Mouse (Mus musculus) left cerebral cortex, postnatal 36 days (tissue): ENCODE results near the gene Fkbp2. TPM values are rescaled to one million over a fixed set of nuclear protein-coding genes. Genes with fewer than 3 reads are reported as not detected.

Experiments used
- DNase-seq, 2 experiments: peaks; one replicate each; pipeline ENCODE4 v3.0.0; 2021 to 2022; ENCODE audit warnings: low spot score in 2 of 2, mixed read lengths in 1 of 2
- intact Hi-C: fragments of 180-260 bp; cut with DNase I; formaldehyde crosslinking; loops from one replicate; pipeline ENCODE4 v1.15.1; 2025
- total RNA-seq, 2 experiments: library from RNA; stranded (reverse); gene quantifications; 2 replicates each; pipeline ENCODE4 v1.2.3; 2021

Gene Fkbp2
- total RNA-seq, 2 experiments from 2014 or later: 102 to 103 TPM

DNA sequence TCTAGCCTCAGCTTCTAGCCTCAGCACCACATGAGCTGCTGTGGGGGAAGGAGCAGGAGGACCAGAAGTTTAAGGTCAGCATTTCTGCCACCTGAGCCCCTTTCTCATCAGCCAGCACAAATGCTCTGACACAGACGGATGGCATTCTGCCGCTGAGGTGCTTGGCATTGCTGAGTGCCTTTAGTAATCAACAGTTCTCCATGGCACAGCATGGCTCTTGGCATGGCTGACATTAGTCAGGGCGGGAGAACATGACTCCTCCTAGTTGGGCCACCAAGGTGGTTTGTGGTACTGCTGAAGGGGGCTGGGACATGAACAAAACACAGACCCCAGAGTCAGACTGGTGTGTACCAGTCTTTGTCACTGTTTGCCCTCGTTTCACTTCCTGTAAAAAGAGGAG lies 32.1 kb downstream of the Fkbp2 start:
- no peak for DNase-seq
- intact Hi-C loops: loop anchor here (10.0 kb wide), 1 partner anchor 703 kb away; the partner anchor contains the start of gene Atg2a

DNA sequence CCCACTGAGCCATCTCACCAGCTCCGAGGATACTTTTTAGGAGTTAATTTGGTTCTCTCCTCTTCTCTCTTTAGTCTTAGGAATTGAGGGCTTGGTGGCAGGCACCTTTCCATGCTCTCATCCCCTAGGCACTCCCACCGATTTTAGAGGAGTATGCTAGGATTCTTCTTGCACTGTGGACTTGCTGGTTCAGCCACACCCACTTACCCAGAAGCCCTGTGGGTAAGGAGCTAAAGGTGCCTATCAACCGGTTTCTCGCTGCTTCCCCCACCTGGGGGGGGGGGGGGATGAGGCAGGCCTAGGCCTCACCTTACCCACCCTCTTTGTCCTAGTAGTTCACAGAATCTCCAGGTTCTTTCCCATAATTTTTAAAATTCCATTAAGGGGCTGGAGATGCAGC lies 32.6 kb downstream of the Fkbp2 start:
- DNase-seq: no peak
- intact Hi-C loops: loop anchor here (10.0 kb wide), 1 partner anchor 703 kb away; the partner anchor contains the start of gene Atg2a

DNA sequence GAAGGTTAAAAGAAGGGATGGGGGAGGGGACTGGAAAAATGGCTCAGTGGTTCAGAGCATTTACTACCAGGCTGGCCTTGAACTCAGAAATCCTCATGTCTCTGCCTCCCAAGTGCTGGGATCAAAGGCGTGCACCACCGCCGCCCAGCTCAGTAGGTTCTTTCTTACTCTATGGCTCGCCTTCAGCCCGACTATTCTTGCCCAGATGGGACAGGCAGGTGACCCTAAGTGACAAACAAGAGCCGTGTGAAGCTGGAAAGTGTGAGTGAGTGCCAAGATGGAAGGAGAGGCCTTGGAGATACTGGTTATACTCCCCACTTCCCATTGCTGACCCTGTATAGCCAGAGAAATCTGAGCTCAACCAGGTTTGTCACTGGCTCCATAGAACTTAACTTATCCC lies 36.6 kb downstream of the Fkbp2 start:
- intact Hi-C loops: loop anchor here (10.0 kb wide), 1 partner anchor 699 kb away; the partner anchor contains the start of gene Atg2a
- no peak for DNase-seq

DNA sequence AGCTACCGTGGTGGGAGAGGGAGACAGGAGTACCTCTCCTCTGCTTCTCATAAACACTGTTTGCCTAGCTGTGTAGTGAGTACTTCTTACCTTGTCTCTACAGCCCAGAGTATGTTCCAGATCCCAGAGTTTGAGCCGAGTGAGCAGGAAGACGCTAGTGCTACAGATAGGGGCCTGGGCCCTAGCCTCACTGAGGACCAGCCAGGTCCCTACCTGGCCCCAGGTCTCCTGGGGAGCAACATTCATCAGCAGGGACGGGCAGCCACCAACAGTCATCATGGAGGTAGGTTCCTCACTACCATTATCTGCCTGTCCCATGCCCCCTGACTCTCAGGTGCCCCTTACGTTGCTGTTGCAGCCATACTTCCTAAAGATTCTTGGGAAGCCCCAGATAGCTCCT lies 37.5 kb downstream of the Fkbp2 start:
- no peak for DNase-seq
- intact Hi-C loops: loop anchor here (10.0 kb wide), 1 partner anchor 698 kb away; the partner anchor contains the start of gene Atg2a

DNA sequence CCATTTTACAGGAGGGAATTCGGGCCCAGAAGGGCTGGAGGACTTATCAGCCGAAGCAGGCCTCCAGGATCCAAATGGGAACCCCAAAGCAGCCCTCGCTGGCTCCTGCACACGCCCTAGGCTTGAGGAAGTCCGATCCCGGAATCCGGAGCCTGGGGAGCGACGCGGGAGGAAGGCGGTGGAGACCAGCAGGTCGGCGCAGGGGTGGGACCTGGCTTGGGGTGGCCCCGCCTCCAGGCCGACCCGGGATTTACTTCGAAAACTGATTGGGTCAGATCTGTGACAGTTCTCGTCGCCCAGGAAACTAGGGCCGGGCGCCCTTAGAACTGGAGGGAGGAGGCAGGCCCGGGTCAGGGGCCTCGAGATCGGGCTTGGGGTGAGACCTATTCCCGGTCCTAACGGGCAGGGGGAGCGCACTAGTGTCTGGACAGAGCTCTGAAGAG lies 38.0 kb downstream of the Fkbp2 start, which contains the start of gene Gpr137:
Gene Gpr137 (minus strand): TSS at position 232 of the 443 bp plus-strand sequence.
- intact Hi-C loops: loop anchor here (10.0 kb wide), 1 partner anchor 697 kb away; the partner anchor contains the start of gene Atg2a
- DNase-seq: peak; percentile 91 to 92

DNA sequence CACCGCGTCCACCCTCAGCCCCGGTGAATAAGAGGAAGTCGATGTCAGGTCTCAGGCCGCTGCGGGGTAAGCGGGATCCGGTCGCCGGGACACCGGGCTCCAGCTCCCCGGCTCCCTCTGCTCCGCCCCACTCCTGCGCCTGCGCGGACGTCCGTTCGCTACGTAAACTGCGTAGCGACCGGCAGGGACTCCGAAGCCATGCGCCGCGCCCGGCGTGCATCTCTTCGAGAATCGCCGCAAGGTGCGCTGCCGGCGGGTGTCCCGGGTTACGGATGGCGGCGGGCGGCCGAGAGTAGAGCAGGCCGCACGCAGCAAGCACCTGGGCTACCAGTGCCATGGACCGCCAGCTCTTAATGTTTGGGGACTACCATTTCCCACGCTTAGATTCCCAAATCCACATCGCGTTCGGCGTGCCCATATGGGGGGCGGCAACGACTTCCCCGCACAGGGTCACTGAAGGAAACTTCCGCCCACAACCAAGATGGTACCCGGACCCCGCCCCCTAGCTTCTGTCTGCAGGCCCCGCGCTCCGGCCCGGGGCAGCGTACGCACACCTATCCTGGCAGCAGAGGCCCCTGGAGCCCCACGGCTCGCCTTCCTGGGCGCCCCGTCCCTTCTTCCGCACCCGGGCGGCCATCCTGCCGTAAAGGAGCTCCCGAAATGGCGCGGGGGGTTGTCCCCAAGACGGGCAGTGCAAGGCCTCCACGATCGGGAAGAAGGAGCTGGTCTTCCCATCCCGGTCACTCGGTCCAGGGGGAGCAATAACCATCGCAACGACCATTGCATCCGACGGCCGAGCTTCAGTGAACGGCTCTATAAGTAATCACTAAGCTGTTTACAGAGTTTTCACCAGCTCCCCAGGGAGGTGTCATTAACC lies 38.7 kb downstream of the Fkbp2 start, which contains the start of gene Bad:
Gene Bad (plus strand): TSS at position 490 of the 877 bp plus-strand sequence.
- peak; percentile 95 to 96 for DNase-seq
- intact Hi-C loops: loop anchor here (1.0 to 10.0 kb wide), 2 partner anchors 20 to 697 kb away; partner anchors contain the start of genes Atg2a and Esrra

DNA sequence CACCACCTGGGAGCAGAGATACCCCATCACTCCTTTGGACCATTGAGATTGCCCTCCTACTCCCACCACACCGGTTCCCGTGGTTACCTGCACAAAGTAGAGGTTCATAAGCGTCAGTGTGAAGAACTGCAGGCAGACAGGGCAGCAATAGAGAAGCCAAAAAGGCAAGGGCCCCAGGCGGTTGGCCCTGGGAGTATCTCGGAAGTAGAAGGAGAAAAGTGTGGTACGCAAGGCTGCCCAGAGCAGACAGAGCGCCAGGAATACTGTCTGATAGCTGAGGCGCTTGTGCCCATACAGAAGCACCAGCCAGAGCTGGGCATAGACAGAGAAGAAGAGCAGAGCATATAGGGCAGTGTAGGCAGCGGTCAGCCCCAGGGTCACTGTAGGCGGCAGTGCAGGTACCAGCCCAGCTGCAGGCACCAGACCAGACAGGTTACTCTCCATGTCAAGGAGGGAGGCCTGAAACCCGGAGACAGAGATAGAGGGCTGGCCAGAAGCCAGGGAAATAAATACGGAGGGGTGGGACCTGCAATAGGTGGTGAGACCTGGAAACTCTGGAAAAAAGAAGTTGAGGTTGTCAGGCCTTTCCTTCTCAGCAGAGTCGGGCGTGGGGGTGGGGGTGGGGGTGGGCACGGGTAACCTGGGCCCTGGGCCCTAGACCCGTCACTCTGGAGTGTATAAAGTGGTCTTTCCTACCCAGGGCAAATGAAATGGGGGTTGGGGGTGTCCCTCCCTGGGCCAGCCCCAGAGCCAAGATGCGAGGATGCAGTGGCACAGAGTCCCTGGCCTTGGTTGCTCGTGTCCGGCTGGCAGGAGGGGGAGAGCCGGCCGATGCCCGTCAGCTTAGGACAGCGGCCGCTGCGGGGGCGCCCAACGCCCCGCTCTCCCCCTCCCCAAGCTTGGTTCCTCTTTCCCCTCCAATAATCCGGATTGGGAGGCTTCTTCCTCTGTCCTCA lies 39.6 kb downstream of the Fkbp2 start:
- intact Hi-C loops: loop anchor here (1.0 to 10.0 kb wide), 2 partner anchors 19 to 696 kb away; partner anchors contain the start of genes Atg2a and Esrra
- no peak for DNase-seq

DNA sequence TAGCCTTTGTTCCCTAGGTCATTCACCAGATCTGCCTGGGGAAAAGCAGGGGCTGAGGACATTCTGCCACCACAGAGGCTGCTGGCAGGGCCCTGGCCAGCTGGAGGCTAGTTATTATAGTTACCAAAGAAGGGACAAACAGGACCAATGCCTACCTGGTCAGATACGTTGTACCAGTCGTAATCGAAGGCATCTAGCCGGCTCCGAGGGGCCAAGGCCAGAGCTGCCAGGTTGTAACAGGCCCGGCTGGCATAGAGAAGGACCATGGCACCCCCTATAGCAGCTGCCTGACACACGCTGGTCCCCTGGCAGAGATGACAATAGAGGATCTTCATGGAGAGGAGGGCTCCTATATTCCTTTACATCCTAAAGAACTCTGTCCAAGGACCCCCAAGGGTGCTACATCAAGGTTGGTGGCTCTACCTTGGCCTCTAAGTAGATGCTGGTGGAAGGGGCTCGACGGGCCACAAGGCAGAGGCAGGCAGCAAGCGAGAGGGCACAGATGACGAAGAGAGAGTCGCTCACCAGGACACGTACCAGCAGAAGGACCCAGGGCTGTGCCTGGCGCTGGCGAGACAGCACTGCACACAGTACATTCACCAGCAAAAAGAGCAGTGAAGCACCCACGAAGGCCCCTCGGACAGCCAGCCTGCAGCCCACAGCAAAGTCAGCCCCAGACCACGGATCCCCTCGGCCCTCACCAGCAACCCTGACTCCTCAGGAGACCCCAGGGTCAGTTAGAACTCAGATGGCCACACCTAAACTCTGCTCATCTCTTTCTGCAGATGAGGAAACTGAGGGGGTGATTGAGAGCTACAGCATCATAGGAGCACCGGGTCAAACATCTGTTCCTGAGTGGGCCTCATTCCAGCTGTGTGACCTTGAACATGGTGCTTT lies 40.9 kb downstream of the Fkbp2 start:
- intact Hi-C loops: loop anchor here (10.0 kb wide), 2 partner anchors 445 to 695 kb away; partner anchors contain the start of gene Atg2a
- DNase-seq: no peak

DNA sequence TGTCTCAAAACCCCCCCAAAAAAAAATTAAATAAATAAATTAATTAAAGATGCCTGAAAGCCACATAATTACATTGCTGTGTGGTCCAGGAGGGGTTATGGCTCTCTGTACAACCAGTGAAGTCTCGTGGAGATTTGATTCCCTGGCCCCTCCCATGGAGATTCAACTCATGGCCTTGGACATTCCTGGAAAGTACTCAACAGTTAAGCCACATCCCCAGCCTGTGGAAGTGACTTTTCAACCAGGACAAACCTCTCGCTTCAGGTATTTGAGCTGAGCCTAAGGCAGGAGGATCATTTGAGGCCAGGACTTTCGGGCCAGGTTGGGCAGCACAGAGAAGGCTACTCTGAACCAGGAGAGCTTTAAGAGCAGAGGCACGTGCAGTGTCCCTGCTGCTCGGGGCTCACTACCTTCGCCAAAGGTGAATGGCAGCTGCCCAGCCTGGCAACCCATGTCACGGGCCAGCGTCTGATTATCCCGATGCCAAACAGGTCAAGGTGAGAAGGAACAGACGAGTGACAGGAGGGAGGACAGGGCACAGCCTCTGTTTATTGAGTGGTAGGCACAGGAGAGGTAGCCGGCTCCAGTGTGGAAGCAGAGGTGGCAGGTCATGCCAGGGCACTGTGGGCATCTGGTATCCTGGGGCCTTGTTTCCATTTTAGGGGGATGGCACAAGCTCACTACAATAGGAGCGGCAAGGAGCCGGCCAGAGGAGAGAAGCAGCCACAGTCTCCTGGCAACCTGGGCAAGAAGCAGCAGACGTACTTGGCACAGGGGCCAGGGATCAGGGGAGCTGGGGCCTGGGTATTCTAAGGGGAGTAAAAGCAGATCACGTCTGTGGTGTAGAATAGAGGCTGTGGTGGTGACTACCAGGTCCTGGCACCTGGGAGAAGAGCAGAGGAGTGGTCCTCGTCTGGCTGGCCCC lies 42.5 kb downstream of the Fkbp2 start:
- intact Hi-C loops: loop anchor here (10.0 kb wide), 1 partner anchor 443 kb away; no protein-coding TSS in a partner anchor
- DNase-seq: no peak

DNA sequence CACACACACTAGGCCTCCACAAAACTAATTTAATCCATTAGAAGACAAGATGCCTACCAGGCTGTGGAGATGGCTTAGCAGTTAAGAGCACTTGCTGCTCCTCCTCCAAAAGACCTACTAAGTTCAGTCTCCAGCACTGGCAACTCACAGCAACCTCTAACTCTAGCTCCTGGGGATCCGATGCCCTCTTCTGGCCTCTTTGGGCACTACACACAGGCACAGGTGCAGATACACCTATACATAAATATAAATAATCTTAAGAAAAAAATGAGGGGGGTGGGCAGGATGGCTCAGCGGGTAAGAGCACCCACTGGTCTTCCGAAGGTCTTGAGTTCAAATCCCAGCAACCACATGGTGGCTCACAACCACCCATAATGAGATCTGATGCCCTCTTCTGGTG lies 44.0 kb downstream of the Fkbp2 start:
- DNase-seq: no peak
- intact Hi-C loops: loop anchor here (10.0 kb wide), 1 partner anchor 441 kb away; no protein-coding TSS in a partner anchor

DNA sequence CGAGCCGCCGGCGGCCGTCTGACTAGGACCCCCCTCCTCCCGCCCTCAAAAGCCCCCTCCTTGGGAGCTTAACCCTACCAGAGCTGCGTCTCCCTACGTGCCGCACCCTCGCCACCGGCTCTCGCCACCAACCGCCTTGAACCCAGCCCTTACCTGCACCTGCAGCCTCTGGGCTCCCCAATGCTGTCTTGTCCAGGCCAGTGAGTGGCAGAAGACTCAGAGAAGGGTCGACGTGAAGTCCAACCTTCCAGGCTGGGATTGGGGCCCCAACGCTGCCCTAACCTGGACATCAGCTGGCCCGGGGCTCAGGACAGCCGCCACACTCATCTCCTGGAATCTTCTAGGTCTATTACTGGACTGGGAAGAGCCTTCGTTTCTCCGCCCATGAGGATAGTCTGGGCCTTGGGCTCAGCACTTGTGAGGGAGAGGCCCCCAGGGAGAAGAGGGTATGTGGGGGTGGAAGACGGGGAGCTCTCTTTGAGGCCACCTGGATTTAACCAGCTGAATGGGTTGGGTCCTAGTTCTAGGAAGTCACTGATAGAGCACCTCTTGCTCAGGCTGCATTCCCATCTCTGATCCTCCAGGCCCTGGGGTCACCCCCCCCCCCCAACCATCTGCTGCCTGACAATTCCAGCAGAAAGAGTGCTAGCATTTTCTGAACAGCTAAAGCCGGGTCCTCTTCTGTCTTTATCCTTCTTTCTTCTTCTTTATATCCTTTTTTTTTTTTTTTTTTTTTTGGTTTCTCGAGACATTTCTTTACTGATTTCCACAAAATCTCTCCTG lies 45.9 kb downstream of the Fkbp2 start, which contains the start of gene Kcnk4:
Gene Kcnk4 (minus strand): TSS at position 321 of the 783 bp plus-strand sequence.
- no peak for DNase-seq
- intact Hi-C loops: loop anchor here (5.0 to 10.0 kb wide), 2 partner anchors 440 to 512 kb away; no protein-coding TSS in a partner anchor

DNA sequence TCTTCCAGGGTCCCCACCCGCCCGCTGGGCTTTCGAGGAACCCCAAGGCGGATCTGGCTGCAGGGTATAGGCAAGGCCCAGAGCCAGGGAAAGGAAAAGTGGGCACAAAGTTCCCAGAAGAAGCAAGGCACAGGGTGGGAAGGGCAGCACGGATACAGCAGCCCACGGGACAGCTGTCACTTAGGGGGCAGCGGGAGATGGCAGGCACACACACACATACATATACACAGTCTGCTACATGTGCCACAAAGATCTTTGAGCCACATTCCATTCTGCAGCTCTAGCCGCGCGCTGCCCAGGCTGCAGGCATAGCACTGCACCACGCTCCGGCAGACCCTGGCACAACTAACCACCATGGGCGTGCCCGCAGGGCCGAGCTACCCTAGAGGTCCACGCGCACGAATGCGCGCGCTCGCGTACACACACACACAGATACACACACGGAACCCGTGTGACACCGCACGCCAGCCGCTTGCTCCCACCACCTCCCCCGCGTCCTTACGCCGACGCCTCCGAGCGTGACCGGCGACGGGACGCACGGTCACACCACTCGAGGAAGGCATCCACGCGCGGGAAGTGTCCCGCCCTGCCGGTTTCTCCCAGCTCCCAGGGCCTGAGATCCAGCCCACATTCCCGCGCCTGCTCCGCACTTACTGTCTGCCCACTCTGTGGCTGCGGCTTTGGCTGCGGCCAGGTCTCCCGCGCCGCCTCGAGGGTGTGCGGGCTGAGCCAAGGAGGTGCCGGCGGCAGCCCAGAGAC lies 46.7 kb downstream of the Fkbp2 start:
- DNase-seq: peak; percentile 73 to 79
- intact Hi-C loops: loop anchor here (5.0 to 10.0 kb wide), 2 partner anchors 439 to 511 kb away; no protein-coding TSS in a partner anchor

DNA sequence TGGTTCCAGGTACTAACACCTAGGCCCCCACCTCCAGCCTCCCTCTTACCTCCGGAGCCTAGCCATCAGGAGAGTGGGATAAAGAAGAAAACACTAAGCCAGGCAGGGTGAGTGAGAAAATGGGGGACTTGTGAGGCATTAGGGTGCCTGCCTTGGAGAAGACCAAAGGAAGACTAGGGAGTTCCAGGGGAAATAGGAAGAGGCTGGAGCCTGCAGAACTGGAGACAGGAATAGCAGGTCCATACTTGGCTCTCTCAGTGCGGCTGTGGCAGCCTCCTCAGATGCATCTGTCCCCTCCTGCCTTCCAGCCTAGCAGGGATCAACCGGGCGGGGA lies 47.2 kb downstream of the Fkbp2 start:
- peak in 1 of 2 experiments; percentile 78 for DNase-seq
- intact Hi-C loops: loop anchor here (5.0 to 10.0 kb wide), 2 partner anchors 438 to 511 kb away; no protein-coding TSS in a partner anchor

DNA sequence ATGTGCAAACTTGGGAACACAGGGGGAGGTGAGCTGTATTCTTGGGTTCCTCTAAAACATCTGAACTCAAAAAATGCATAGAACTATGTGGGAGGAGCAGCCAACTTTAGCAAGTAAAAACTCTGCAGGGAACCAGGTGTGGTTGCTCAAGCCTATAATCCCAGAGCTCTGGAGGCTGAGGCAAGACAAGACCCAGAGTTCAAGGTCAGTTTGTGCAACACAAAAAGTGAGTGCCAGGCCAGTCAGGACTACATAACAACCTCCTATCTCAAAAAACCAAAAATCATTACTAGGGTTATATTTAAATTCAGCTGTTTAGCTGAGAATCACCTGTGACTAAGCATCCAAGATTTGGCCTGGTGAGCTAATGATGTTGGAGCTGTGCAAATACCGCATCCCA lies 48.3 kb downstream of the Fkbp2 start:
- intact Hi-C loops: loop anchor here (5.0 to 10.0 kb wide), 2 partner anchors 437 to 510 kb away; no protein-coding TSS in a partner anchor
- no peak for DNase-seq

DNA sequence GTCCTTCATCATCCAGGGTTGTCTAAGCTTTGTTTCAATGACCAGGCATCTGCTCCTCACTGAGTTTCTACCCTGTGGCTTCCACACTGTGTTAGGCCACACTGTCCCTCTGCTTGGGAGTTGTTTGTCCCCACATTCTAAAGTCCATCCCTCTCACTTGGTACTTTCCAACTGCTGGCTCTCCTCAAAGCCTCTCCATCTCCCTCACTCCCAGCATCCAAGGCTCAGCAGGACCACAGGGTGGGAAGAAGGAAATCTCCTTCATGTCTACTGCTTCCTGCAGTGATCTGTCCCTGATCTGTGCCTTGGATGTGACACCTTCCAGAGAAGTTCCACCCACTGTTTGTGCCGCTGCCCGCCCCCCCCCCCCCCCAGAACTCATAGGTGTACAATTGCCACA lies 49.3 kb downstream of the Fkbp2 start:
- intact Hi-C loops: loop anchor here (5.0 to 10.0 kb wide), 2 partner anchors 436 to 509 kb away; no protein-coding TSS in a partner anchor
- no peak for DNase-seq
